Mouse (Mus musculus) CD8-positive naive resting alpha-beta T cell, adult 2 months (primary cell): ENCODE measurements around the gene Sirt7.
"Not testable (repeated sequence)": the region's sequence is repeated elsewhere in the genome, so short reads cannot be mapped to it uniquely, and the experiment has no call there.

Experiments
- DNase-seq, 2 experiments: peaks; one replicate each; pipeline ENCODE4 v3.0.0; 2022; ENCODE audit warnings: low read depth in 2 of 2, low spot score in 2 of 2

Sirt7 gene

DNA sequence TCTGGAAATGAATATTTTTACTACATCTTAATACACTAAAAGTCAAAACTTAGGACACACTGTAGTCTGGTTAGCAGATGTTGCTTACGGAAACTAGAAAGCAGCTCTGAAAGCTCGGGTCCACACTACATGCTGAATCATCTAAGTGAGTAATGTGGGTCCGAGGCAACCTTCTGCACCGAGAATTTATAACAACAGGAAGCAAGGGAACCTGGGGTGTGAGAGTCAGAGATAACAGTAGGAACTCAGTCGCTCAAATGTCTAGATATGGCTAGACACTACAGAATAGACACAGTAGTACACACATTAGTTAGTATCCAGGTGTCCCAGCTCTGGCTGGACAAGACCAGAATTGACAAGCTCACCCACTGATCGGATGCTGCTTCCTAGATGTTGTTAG lies 36.5 kb downstream of the Sirt7 start:
- no peak for DNase-seq

DNA sequence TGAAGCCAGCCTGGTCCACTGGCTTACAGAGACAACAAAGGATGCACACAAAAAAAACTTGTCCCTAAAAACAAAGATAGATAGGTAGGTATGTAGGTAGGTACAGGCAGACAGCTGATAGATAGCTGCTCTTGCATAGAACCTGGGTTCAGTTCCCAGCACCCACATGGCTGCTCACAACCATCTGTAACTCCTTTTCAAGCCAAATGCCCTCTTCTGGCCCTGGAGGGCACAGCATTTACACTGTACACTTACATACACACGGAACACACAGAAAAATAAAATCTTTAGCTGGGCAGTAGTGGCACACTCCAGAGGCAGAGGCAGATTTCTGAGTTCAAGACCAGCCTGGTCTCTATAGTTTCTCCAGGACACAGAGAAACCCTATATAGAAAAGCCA lies 41.1 kb downstream of the Sirt7 start:
- no peak for DNase-seq

- DNase-seq, result not testable (repeated sequence)
Measured at GRCm38 (mm10) chr11:120582982-120583293, 42.1 kb downstream of the Sirt7 start.

DNA sequence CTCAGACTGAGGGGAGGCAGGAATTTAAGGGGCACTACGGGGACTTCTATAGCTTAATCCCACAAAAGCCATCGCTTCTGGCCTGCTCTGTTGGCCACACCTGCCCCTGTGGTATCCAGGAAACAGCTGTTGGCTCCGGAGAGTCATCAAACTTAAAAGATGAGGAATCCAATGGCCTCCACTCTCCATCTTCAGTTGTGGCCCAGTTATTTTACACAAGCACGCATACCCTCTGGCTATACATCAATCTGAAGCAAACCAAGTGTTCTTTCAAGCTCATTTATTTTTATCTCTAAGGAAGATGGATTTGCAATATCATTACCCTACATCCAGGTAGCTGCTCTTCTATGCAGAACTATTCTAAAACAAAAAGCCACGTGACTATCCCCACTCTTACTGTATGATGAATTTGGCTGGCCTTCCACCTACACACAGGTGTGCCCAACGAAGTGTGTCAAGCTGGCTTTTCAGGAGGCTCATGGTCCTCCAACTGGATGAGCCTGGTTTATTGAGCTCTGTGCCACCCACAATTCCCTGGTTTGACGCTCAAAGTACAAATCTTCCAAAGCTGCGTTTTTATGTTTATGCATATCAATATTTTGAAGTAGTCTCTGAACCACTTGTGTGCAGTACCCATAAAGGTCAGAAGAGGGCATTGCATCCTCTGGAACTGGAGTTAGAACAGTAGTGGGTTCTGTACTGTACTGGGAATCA lies 42.6 kb downstream of the Sirt7 start:
- DNase-seq, result peak; percentile 60 to 67

- DNase-seq, result peak; percentile 84
Measured at GRCm38 (mm10) chr11:120581490-120582267, 43.4 kb downstream of the Sirt7 start, which contains the start of gene Arhgdia. TSS of gene Arhgdia (minus strand) at chr11:120581624.

DNA sequence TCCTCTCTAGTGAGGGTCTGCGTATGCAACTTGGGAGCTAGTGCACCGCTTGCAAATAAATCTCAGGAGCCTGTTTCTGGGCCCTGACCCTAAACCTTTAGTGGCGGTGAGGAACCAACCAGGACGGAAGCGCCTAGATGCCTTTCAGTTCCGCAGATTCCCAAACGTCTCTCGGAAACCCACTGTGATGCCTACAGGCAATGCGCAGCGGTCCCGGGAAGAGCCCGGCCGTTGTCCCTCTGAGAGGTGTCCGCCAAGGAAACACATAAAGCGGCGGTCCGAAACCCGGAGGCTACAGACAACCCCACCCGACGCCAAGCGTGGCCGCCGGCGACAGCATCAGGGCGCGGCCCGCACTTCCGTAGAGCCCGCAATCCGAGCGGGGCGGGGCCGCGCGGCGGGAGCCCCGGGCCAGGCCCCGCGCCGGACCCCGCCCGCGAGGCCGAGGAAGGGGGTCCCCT lies 44.1 kb downstream of the Sirt7 start:
- DNase-seq, result no peak

GRCm38 (mm10) chr11:120580190-120580589 lies 44.9 kb downstream of the Sirt7 start:
- DNase-seq, result no peak

DNA sequence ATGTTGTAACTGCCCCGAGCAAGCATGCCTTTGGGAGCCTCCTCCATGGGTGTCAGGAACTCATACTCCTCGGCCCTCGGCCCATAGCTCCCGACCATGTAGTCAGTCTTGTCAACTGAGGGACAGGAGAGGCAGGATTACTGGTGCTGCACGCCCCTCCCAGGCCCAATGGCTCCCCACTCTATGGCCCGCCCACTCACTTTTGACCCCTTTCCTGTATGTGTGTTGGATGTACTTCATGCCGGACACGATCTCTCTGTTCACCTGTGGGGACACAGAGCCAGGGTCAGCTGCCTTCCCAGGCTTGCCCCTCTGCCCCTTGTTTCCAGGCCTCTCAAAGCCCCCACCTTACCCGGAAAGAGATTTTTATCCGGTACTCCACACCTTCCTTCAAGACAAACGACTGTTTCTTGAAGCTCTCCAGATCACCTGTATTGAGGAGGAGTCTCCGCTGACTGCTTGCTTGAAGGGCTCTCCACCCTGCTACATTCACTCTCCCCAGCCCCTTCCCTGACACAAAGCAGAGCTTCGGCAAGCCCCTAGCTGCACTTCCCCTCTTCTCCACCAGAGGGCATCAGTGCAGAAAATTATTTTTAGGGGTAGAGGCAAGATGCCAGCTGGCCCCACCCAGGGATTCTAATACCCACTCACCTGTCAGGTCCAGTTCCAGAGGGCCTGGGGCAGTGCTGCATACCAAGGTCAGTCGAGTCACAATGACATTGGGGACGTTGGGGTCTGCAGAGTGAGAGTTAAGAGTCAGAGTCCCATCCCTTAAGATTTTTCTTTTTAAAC lies 45.5 kb downstream of the Sirt7 start:
- DNase-seq, result peak; percentile 83 to 86

GRCm38 (mm10) chr11:120578694-120579243 lies 46.3 kb downstream of the Sirt7 start:
- DNase-seq, result no peak

- no peak for DNase-seq
Measured at GRCm38 (mm10) chr11:120578024-120578693, 46.9 kb downstream of the Sirt7 start.

GRCm38 (mm10) chr11:120577211-120578023 lies 47.6 kb downstream of the Sirt7 start:
- peak in 1 of 2 experiments; percentile 47 for DNase-seq

DNA sequence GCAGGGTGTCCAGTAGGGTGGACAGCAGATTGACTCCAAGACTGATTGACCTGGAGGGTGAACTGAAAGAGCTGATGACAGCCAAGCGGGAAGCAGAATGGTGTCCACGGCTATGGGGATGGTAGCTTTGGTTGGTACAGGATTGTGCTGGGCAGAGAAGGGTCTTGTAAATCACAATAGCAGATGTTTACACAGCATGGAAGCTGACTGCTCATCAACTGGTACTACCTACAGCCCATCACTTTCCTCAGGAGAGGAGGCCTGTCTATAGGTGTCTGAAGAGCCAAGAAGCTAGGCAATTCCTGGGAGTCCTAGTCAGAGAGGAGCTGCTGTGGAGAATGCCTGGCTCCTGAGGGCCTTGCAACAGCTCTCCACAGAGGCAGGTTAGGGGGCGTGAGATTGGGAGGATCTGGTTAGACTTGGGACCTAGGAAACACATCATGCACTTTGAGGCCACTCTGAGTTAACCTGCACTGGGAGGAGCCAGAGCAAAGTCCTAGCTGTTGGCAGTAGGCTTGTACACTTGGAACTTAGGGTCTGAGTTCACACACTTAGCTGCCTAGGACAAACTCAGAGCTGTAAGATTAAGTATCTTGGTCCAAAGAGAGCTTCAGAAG lies 48.6 kb downstream of the Sirt7 start:
- no peak for DNase-seq

- no peak for DNase-seq
Measured at GRCm38 (mm10) chr11:120575940-120576339, 49.1 kb downstream of the Sirt7 start.

- no peak for DNase-seq
Measured at GRCm38 (mm10) chr11:120575046-120575445, 50.0 kb downstream of the Sirt7 start.

- no peak for DNase-seq
Measured at GRCm38 (mm10) chr11:120574278-120574600, 50.8 kb downstream of the Sirt7 start.

DNA sequence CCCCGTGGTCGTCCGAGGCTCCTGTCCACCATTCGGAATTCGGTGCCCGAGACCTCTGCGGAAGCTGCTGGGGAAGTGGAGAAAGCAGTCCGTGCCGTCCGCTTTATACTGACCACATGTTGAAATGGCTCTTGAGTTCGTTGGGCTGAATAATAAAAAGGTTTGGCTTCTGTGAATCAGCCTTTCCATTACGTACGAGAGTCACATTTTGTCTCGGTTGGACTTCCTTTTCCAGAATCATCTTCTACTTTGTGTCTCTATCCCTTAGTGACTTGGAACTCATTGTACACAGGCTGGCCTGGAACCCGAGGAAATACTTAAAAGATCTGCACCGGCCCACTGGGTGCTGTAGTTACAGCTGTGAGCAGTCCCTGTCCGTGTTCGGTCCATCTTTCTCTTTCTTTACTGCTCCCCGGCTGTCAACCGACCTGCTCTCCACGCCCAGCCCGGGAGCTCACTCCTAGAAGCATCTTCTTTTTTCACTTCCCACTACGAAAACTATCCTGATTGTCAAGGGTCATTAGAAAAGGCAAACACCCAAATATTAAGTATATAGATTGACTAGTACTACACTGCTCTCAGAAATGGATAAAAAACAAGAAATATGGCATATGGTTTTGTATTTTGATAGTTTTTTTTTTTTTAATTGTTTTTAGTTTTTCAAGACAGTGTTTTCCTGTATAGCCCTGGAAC lies 51.3 kb downstream of the Sirt7 start:
- DNase-seq, result no peak

- peak; percentile 97 to 98 for DNase-seq
Measured at GRCm38 (mm10) chr11:120572752-120573584, 52.1 kb downstream of the Sirt7 start, which contains the start of gene P4hb. TSS of gene P4hb (minus strand) at chr11:120573253.

GRCm38 (mm10) chr11:120572417-120572751 lies 52.7 kb downstream of the Sirt7 start:
- no peak for DNase-seq
